Mouse (Mus musculus): ENCODE data around the gene Pde6h. TPM values are rescaled to one million over a fixed set of nuclear protein-coding genes. Genes with fewer than 3 reads are reported as not detected.
A peak's percentile ranks its signal among the peaks of the same experiment; 100 is the strongest.

Gene Pde6h
- total and polyA plus RNA-seq, 3 experiments: 0.04 to 0.30 TPM; not detected in 1

GRCm38 (mm10) chr6:136941051-136942021, 17.7 kb downstream of the Pde6h start, which contains the start of gene Arhgdib (continued):
- no peak for TF ChIP-seq PAX5 (IDR thresholded peaks at IDR 0.05; ENCODE audit: low read length)
- peak; percentile 71 for TF ChIP-seq NELFE (IDR thresholded peaks at IDR 0.05; ENCODE audit: low read depth, low read length)
- TF ChIP-seq CHD1 (IDR thresholded peaks at IDR 0.05; ENCODE audit: low read depth, low read length): peak; percentile 61
- no peak for TF ChIP-seq SMC3 (IDR thresholded peaks at IDR 0.05; ENCODE audit: low read depth, low read length)
- TF ChIP-seq JUND (conservative IDR thresholded peaks at IDR 0.05; ENCODE audit: low read depth, low read length): peak; percentile 86
- peak; percentile 65 for TF ChIP-seq HCFC1 (IDR thresholded peaks at IDR 0.05; ENCODE audit: low read depth, low read length)
- TF ChIP-seq E2F4 (IDR thresholded peaks at IDR 0.05; ENCODE audit: insufficient replicate concordance, low read depth, low read length): no peak

- H3K4me3 ChIP-seq (replicated peaks in 1 of 3; ENCODE audit: low read depth in 2 of 3, low read length in 2 of 3, poor library complexity in 1 of 3): no peak overlapping the region
- H3K79me2 ChIP-seq (replicated peaks; ENCODE audit: control insufficient read depth, extremely low read depth, insufficient read depth, poor library complexity, severe bottlenecking): peaks cover 39% of the 10 kb centered on the region
- H3K27me3 ChIP-seq (replicated peaks): no peaks in the 10 kb centered on the region
- in situ Hi-C loops (cut with MboI; ENCODE audit: low pct_ligation_motif_present, low pct_unique_long_range_greater_than_20kb, low sequenced_read_pairs) (no loop called here), dilution Hi-C loops (cut with MboI; ENCODE audit: extremely low pct_ligation_motif_present, extremely low pct_unique_long_range_greater_than_20kb, low sequenced_read_pairs) (no loop called here)
- H3K4me2 ChIP-seq (ENCODE audit: insufficient read depth, low read depth, poor library complexity, severe bottlenecking): peak overlapping the region; percentile 66
- no peak for DNase-seq (ENCODE audit: extremely low read depth)
- H3K9me3 ChIP-seq (replicated peaks; ENCODE audit: low read length): no peaks in the 10 kb centered on the region
- H3K36me3 ChIP-seq (replicated peaks in 1 of 2; ENCODE audit: control insufficient read depth in 1 of 2, insufficient read depth in 1 of 2, low read length in 1 of 2): peaks cover 0 to 2% of the 10 kb centered on the region in 2 experiments
- no peak for TF ChIP-seq MXI1 (IDR thresholded peaks at IDR 0.05; ENCODE audit: low read depth, low read length)
- no peak for TF ChIP-seq ZC3H11A (IDR thresholded peaks at IDR 0.05; ENCODE audit: low read depth, low read length)
- TF ChIP-seq ETS1 (conservative IDR thresholded peaks at IDR 0.05; ENCODE audit: low read depth, low read length): no peak
- peak; percentile 78; the same call in 1 of the 2 replicates for TF ChIP-seq MEF2A (IDR thresholded peaks at IDR 0.05; ENCODE audit: borderline replicate concordance, low read depth, low read length)
- no peak for TF ChIP-seq CTCF (conservative IDR thresholded peaks at IDR 0.05 in 1 of 2, IDR thresholded peaks at IDR 0.05 in 1 of 2; ENCODE audit: low read depth in 2 of 2, low read length in 2 of 2)
- H3K9ac ChIP-seq (ENCODE audit: insufficient read depth, low read depth): peak overlapping the region; percentile 90; the same call in 1 of the 2 replicates
- peak overlapping the region; percentile 18; the same call in 1 of the 2 replicates for H3K27ac ChIP-seq (ENCODE audit: insufficient read depth, low read depth)
- peaks cover 11 to 39% of the 10 kb centered on the region in 2 experiments for H3K4me1 ChIP-seq (ENCODE audit: control insufficient read depth in 1 of 2, insufficient read depth in 2 of 2)
Measured at GRCm38 (mm10) chr6:136942280-136942679, 18.6 kb downstream of the Pde6h start.

GRCm38 (mm10) chr6:136943392-136943791, 19.8 kb downstream of the Pde6h start:
- Histone ChIP-seq H3K4me2 (ENCODE audit: insufficient read depth, low read depth, poor library complexity, severe bottlenecking) (no peak overlapping the region), H3K4me1 (ENCODE audit: control insufficient read depth in 1 of 2, insufficient read depth in 2 of 2) (peaks cover 11 to 37% of the 10 kb centered on the region in 2 experiments), H3K27me3 (replicated peaks) (no peaks in the 10 kb centered on the region), H3K27ac (ENCODE audit: insufficient read depth, low read depth) (no peak overlapping the region), H3K36me3 (replicated peaks in 1 of 2; ENCODE audit: control insufficient read depth in 1 of 2, insufficient read depth in 1 of 2, low read length in 1 of 2) (peaks cover 0 to 2% of the 10 kb centered on the region in 2 experiments), H3K9ac (ENCODE audit: insufficient read depth, low read depth) (no peak overlapping the region), H3K4me3 (replicated peaks in 1 of 3; ENCODE audit: low read depth in 2 of 3, low read length in 2 of 3, poor library complexity in 1 of 3) (no peak overlapping the region), H3K79me2 (replicated peaks; ENCODE audit: control insufficient read depth, extremely low read depth, insufficient read depth, poor library complexity, severe bottlenecking) (peaks cover 28% of the 10 kb centered on the region), H3K9me3 (replicated peaks; ENCODE audit: low read length) (no peaks in the 10 kb centered on the region)
- no peak for DNase-seq (ENCODE audit: extremely low read depth)
- dilution Hi-C loops (cut with MboI; ENCODE audit: extremely low pct_ligation_motif_present, extremely low pct_unique_long_range_greater_than_20kb, low sequenced_read_pairs): no loop called here
- in situ Hi-C loops (cut with MboI; ENCODE audit: low pct_ligation_motif_present, low pct_unique_long_range_greater_than_20kb, low sequenced_read_pairs): no loop called here
- TF ChIP-seq PAX5 (IDR thresholded peaks at IDR 0.05; ENCODE audit: low read length) (no peak), RCOR1 (conservative IDR thresholded peaks at IDR 0.05; ENCODE audit: low read depth, low read length) (no peak), MEF2A (IDR thresholded peaks at IDR 0.05; ENCODE audit: borderline replicate concordance, low read depth, low read length) (no peak), BHLHE40 (IDR thresholded peaks at IDR 0.05; ENCODE audit: low read depth, low read length) (no peak), CHD2 (IDR thresholded peaks at IDR 0.05; ENCODE audit: low read length) (no peak), SMC3 (IDR thresholded peaks at IDR 0.05; ENCODE audit: low read depth, low read length) (no peak), ELF1 (IDR thresholded peaks at IDR 0.05; ENCODE audit: low read depth, low read length) (no peak), CTCF (conservative IDR thresholded peaks at IDR 0.05 in 1 of 2, IDR thresholded peaks at IDR 0.05 in 1 of 2; ENCODE audit: low read depth in 2 of 2, low read length in 2 of 2) (no peak), IRF4 (IDR thresholded peaks at IDR 0.05; ENCODE audit: low read depth, low read length) (no peak), ZKSCAN1 (IDR thresholded peaks at IDR 0.05; ENCODE audit: borderline replicate concordance, low read depth, low read length) (no peak), USF2 (conservative IDR thresholded peaks at IDR 0.05; ENCODE audit: low read depth, low read length) (no peak), MYC (IDR thresholded peaks at IDR 0.05; ENCODE audit: low read depth, low read length) (no peak), ZMIZ1 (IDR thresholded peaks at IDR 0.05; ENCODE audit: low read depth, low read length) (no peak), GABPA (IDR thresholded peaks at IDR 0.05; ENCODE audit: insufficient replicate concordance, low read depth, low read length) (no peak), MAFK (IDR thresholded peaks at IDR 0.05; ENCODE audit: insufficient replicate concordance, low read length) (no peak)
